ENCODE assay signal across 15 mouse cellular contexts in genomic region chr3:21025876-21026275, GRCm38 (mm10).
DNase-seq lines count a peak whose midpoint lies in the region; ATAC-seq lines count a peak whose summit lies in the region.
"Had no signal": no experiment of that assay in that cellular context is flagged by ENCODE, and none has a peak within 500 bp of the region (broad histone marks: within the 10 kb centered on the region; RNA-seq: fewer than 3 reads in every experiment).

No protein-coding gene starts in this region.

- ATAC-seq in erythroblast, adult 5-6 weeks (replicated peaks; ENCODE audit: low FRiP score, poor library complexity, severe bottlenecking) = no peak
- ATAC-seq: Patski had no signal

- DNase-seq in layer of hippocampus, adult 11-12 months (ENCODE audit: low spot score) = peak; percentile 22
- DNase-seq in layer of hippocampus, adult 9-10 months (ENCODE audit: low spot score) = no peak
- DNase-seq in brain, embryonic 18.5 days (ENCODE audit: low read depth, low spot score) = peak; percentile 73
- peak; percentile 9 to 16 for DNase-seq in layer of hippocampus, postnatal 36 days
- DNase-seq in right cerebral cortex, postnatal 14 days = peak; percentile 11
- no peak for DNase-seq in adipocyte (ENCODE audit: low spot score)
- DNase-seq: adrenal gland, postnatal 10 days; cerebellum, adult 11 months; heart, adult 11 months; heart, postnatal 14 days; kidney, postnatal 14 days; lung, postnatal 10 days; thymus, adult 2 months had no signal

Comparison
In these comparisons a context has a peak if more than half of its experiments do, and no peak if none do; other contexts are left out.
1. DNase-seq: peak in layer of hippocampus, adult 11-12 months (single experiment), brain, embryonic 18.5 days (single experiment), layer of hippocampus, postnatal 36 days (2 of 2) and right cerebral cortex, postnatal 14 days (single experiment); none in layer of hippocampus, adult 9-10 months (single experiment) and adipocyte (single experiment).